ENCODE assay signal across 9 mouse cellular contexts in the genomic region with DNA sequence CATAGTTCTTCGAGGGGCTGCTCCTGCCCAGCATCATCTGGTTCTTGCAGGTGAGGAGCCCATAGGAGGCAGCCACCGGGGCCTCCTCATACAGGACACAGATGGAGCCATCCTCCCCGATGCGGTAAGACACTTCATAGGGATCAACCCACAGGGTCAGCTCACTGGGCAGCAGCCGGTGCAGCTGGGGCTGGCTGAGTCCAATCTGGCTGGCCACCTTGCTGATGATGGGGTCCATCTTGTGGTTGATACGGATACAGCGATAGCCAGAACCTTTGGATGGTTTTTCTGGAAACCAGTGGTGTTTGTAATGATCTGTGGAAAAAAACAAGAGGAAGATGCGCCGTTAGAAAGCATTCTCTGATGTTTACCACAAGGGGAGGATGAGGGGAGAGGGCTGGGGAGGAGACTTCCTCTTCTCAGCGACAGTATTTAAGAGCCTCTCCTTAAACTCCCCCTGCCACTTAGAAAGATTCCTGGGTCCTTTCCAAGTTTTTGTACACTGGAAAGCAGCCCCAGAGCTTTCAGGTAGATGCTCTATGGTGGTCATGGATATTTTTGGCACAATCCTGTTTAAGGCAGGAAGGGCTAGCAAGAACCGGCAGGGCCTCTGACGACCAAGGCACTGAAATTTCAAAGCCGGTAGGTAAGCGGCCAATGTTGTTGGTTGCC. TPM values are rescaled to one million over a fixed set of nuclear protein-coding genes. Genes with fewer than 3 reads are reported as not detected.
DNase-seq lines count a peak whose midpoint lies in the region; ATAC-seq and TF ChIP-seq lines count a peak whose summit lies in the region.
"Had no signal": no experiment of that assay in that cellular context is flagged by ENCODE, and none has a peak within 500 bp of the region (broad histone marks: within the 10 kb centered on the region; RNA-seq: fewer than 3 reads in every experiment).

No protein-coding gene starts in this region.

- no peaks in the 10 kb centered on the region for H3K9me3 ChIP-seq in ES-E14 (ENCODE audit: control insufficient read depth, insufficient read depth, low read depth, low read length)
- no peaks in the 10 kb centered on the region for H3K9me3 ChIP-seq in embryonic facial prominence, embryonic 13.5 days
- no peaks in the 10 kb centered on the region for H3K9me3 ChIP-seq in hindbrain, embryonic 15.5 days
- no peaks in the 10 kb centered on the region for H3K9me3 ChIP-seq in liver, embryonic 13.5 days (replicated peaks)
- H3K9me3 ChIP-seq in neural tube, embryonic 14.5 days (ENCODE audit: control insufficient read depth, low read length): no peaks in the 10 kb centered on the region

- no peaks in the 10 kb centered on the region for H3K27me3 ChIP-seq in embryonic facial prominence, embryonic 13.5 days
- H3K27me3 ChIP-seq in hindbrain, embryonic 15.5 days: no peaks in the 10 kb centered on the region
- no peaks in the 10 kb centered on the region for H3K27me3 ChIP-seq in liver, embryonic 13.5 days
- no peaks in the 10 kb centered on the region for H3K27me3 ChIP-seq in neural tube, embryonic 14.5 days (ENCODE audit: control insufficient read depth, insufficient read depth, low read length)

- peaks cover 18% of the 10 kb centered on the region for H3K36me3 ChIP-seq in ES-E14 (ENCODE audit: control insufficient read depth, insufficient read depth, low read length, poor library complexity, severe bottlenecking)
- H3K36me3 ChIP-seq in embryonic facial prominence, embryonic 13.5 days: peaks cover 13% of the 10 kb centered on the region; the same call in 1 of the 2 replicates
- H3K36me3 ChIP-seq in hindbrain, embryonic 15.5 days: no peaks in the 10 kb centered on the region
- peaks cover 39% of the 10 kb centered on the region for H3K36me3 ChIP-seq in liver, embryonic 13.5 days
- no peaks in the 10 kb centered on the region for H3K36me3 ChIP-seq in neural tube, embryonic 14.5 days (ENCODE audit: control insufficient read depth, insufficient read depth, low read length)

- H3K4me3 ChIP-seq in ES-E14 (ENCODE audit: insufficient read depth in 1 of 2, low read depth in 1 of 2, low read length in 2 of 2, poor library complexity in 1 of 2, severe bottlenecking in 1 of 2): peak overlapping the region; percentile 79 to 91
- H3K4me3 ChIP-seq in embryonic facial prominence, embryonic 13.5 days: peak overlapping the region; percentile 66
- H3K4me3 ChIP-seq in hindbrain, embryonic 15.5 days: peak overlapping the region; percentile 80
- peak overlapping the region; percentile 87 for H3K4me3 ChIP-seq in liver, embryonic 13.5 days (replicated peaks)
- H3K4me3 ChIP-seq in neural tube, embryonic 14.5 days (ENCODE audit: low read depth, low read length): peak overlapping the region; percentile 71

- peak overlapping the region; percentile 82; the same call in 1 of the 2 replicates for H3K9ac ChIP-seq in ES-E14 (ENCODE audit: insufficient read depth, low read depth, low read length, poor library complexity, severe bottlenecking)
- H3K9ac ChIP-seq in embryonic facial prominence, embryonic 13.5 days: peak overlapping the region; percentile 85
- H3K9ac ChIP-seq in hindbrain, embryonic 15.5 days: peak overlapping the region; percentile 85
- H3K9ac ChIP-seq in liver, embryonic 13.5 days: peak overlapping the region; percentile 98
- H3K9ac ChIP-seq in neural tube, embryonic 14.5 days (replicated peaks; ENCODE audit: low read depth, low read length): peak overlapping the region; percentile 80

- H3K4me1 ChIP-seq in ES-E14 (ENCODE audit: control insufficient read depth in 2 of 2, insufficient read depth in 2 of 2, low read length in 2 of 2, poor library complexity in 1 of 2): peaks cover 7 to 8% of the 10 kb centered on the region in 2 experiments; a peak in 2 of 4 replicates
- peaks cover 46% of the 10 kb centered on the region for H3K4me1 ChIP-seq in embryonic facial prominence, embryonic 13.5 days
- H3K4me1 ChIP-seq in hindbrain, embryonic 15.5 days (replicated peaks): peaks cover 46% of the 10 kb centered on the region
- H3K4me1 ChIP-seq in liver, embryonic 13.5 days (replicated peaks): peaks cover 90% of the 10 kb centered on the region
- H3K4me1 ChIP-seq in neural tube, embryonic 14.5 days (ENCODE audit: control insufficient read depth, insufficient read depth, low read length): peaks cover 21% of the 10 kb centered on the region

- in situ Hi-C loops in ES-E14 (cut with MboI; ENCODE audit: low sequenced_read_pairs in 2 of 2, unreplicated experiment in 2 of 2): no loop called here

- DNase-seq in adrenal gland, adult 2 months: peak; percentile 49
- no peak for DNase-seq in adrenal gland, adult 8-10 months
- no peak for DNase-seq in ES-E14 (ENCODE audit: low read depth, low spot score)
- no peak for DNase-seq in liver, embryonic 13.5 days
- no peak for DNase-seq in right cerebral cortex, postnatal 36 days (ENCODE audit: low spot score in 2 of 2)

- peak overlapping the region; percentile 84 for H3K4me2 ChIP-seq in embryonic facial prominence, embryonic 13.5 days
- H3K4me2 ChIP-seq in hindbrain, embryonic 15.5 days: peak overlapping the region; percentile 69
- peak overlapping the region; percentile 90 for H3K4me2 ChIP-seq in liver, embryonic 13.5 days
- H3K4me2 ChIP-seq in neural tube, embryonic 14.5 days (ENCODE audit: low read depth, low read length): peak overlapping the region; percentile 64

- H3K27ac ChIP-seq in ES-E14 (ENCODE audit: insufficient read depth, low read depth, low read length, poor library complexity, severe bottlenecking): no peak overlapping the region
- H3K27ac ChIP-seq in embryonic facial prominence, embryonic 13.5 days: no peak overlapping the region
- H3K27ac ChIP-seq in hindbrain, embryonic 15.5 days (replicated peaks): peak overlapping the region; percentile 82
- peak overlapping the region; percentile 100 for H3K27ac ChIP-seq in liver, embryonic 13.5 days
- H3K27ac ChIP-seq in neural tube, embryonic 14.5 days (ENCODE audit: low read depth, low read length): peak overlapping the region; percentile 78

- WGBS in embryonic facial prominence, embryonic 13.5 days: 57% methylated on average over 14 of the region's 14 CpGs
- 15% methylated on average over 14 of the region's 14 CpGs for WGBS in hindbrain, embryonic 15.5 days
- WGBS in liver, embryonic 13.5 days (ENCODE audit: insufficient replicate concordance): 15% methylated on average over 14 of the region's 14 CpGs
- WGBS in neural tube, embryonic 14.5 days: 23% methylated on average over 14 of the region's 14 CpGs

- no peak for ATAC-seq in embryonic facial prominence, embryonic 13.5 days (ENCODE audit: insufficient number of reproducible peaks, insufficient read depth, low FRiP score, low TSS enrichment, low read depth)
- ATAC-seq in hindbrain, embryonic 15.5 days (ENCODE audit: low FRiP score, low read depth): no peak
- no peak for ATAC-seq in liver, embryonic 13.5 days (ENCODE audit: low read depth)
- no peak for ATAC-seq in neural tube, embryonic 14.5 days (ENCODE audit: low read depth)

TF ChIP-seq in ES-E14, 5 proteins besides CTCF, POLR2A, EP300 and RAD21:
- TF ChIP-seq ZC3H11A (IDR thresholded peaks at IDR 0.05; ENCODE audit: borderline replicate concordance, low read depth, low read length) (no peak), HCFC1 (IDR thresholded peaks at IDR 0.05; ENCODE audit: borderline replicate concordance, insufficient read depth, low read length) (no peak), CHD2 (IDR thresholded peaks at IDR 0.05; ENCODE audit: low read depth, low read length) (no peak), MAFK (IDR thresholded peaks at IDR 0.05; ENCODE audit: insufficient read depth, low read depth, low read length) (no peak), ZNF384 (IDR thresholded peaks at IDR 0.05; ENCODE audit: low read depth, low read length) (no peak)

RNA-seq across cellular contexts. Expression of gene Btg2, which starts 1.4 kb away (rescaled TPM):
- 10 to 100 TPM; 20.3 to 55.2 TPM for total RNA-seq in adrenal gland, adult 2 months (2021)
- 18.9 and 25.1 TPM in 2 replicates for polyA plus RNA-seq in adrenal gland, adult 2 months (2012; rRNA removed)
- total RNA-seq in adrenal gland, adult 8-10 months (2022): 10 to 100 TPM; 28.1 to 56.5 (median 50.6) TPM
- 40.2 and 47.5 TPM in 2 replicates for total RNA-seq in ES-E14 (2012; rRNA removed)
- polyA plus RNA-seq in embryonic facial prominence, embryonic 13.5 days (2015; fragmentation: Nextera tagmentation; extraction: Ambion mirVana): 21.2 and 24.2 TPM in 2 replicates
- 30.4 and 49.0 TPM in 2 replicates for polyA plus RNA-seq in hindbrain, embryonic 15.5 days (2015; fragmentation: Nextera tagmentation; extraction: Ambion mirVana)
- polyA plus RNA-seq in liver, embryonic 13.5 days (2015; fragmentation: Nextera tagmentation; extraction: Ambion mirVana): 79.6 and 89.1 TPM in 2 replicates
- polyA plus RNA-seq in neural tube, embryonic 14.5 days (2014; fragmentation: Nextera tagmentation; extraction: Ambion mirVana): 22.4 and 26.9 TPM in 2 replicates

RNA-seq across cellular contexts. Expression of gene Chit1, which starts 33.5 kb away (rescaled TPM):
- total RNA-seq in adrenal gland, adult 2 months (2021): not detected
- polyA plus RNA-seq in adrenal gland, adult 2 months (2012; rRNA removed): 0.07 and 0.08 TPM in 2 replicates
- total RNA-seq in adrenal gland, adult 8-10 months (2022): under 1 TPM in 1 of 4 experiments, not detected in 3; 0.28 TPM
- total RNA-seq in ES-E14 (2012; rRNA removed): 0.13 and 0.32 TPM in 2 replicates
- not detected in 2 replicates for polyA plus RNA-seq in embryonic facial prominence, embryonic 13.5 days (2015; fragmentation: Nextera tagmentation; extraction: Ambion mirVana)
- 0.37 and 0.38 TPM in 2 replicates for polyA plus RNA-seq in hindbrain, embryonic 15.5 days (2015; fragmentation: Nextera tagmentation; extraction: Ambion mirVana)
- polyA plus RNA-seq in liver, embryonic 13.5 days (2015; fragmentation: Nextera tagmentation; extraction: Ambion mirVana): 0.08 and 0.12 TPM in 2 replicates
- polyA plus RNA-seq in neural tube, embryonic 14.5 days (2014; fragmentation: Nextera tagmentation; extraction: Ambion mirVana): 0.52 and 1.4 TPM in 2 replicates
- polyA plus RNA-seq: large intestine, adult 2 months had no signal

RNA-seq across cellular contexts. Expression of gene Fmod, which starts 40.5 kb away (rescaled TPM):
- 10 to 100 TPM; 10.1 to 12.4 TPM for total RNA-seq in adrenal gland, adult 2 months (2021)
- polyA plus RNA-seq in adrenal gland, adult 2 months (2012; rRNA removed): 13.4 and 17.9 TPM in 2 replicates
- 10 to 100 TPM in 1 of 4 experiments, 1 to 10 TPM in 3; 6.9 to 10.7 (median 7.7) TPM for total RNA-seq in adrenal gland, adult 8-10 months (2022)
- not detected in 2 replicates for total RNA-seq in ES-E14 (2012; rRNA removed)
- 9.6 and 10.1 TPM in 2 replicates for polyA plus RNA-seq in embryonic facial prominence, embryonic 13.5 days (2015; fragmentation: Nextera tagmentation; extraction: Ambion mirVana)
- 10.2 and 11.0 TPM in 2 replicates for polyA plus RNA-seq in hindbrain, embryonic 15.5 days (2015; fragmentation: Nextera tagmentation; extraction: Ambion mirVana)
- 2.2 and 2.5 TPM in 2 replicates for polyA plus RNA-seq in liver, embryonic 13.5 days (2015; fragmentation: Nextera tagmentation; extraction: Ambion mirVana)
- 0.23 and 13.8 TPM in 2 replicates for polyA plus RNA-seq in neural tube, embryonic 14.5 days (2014; fragmentation: Nextera tagmentation; extraction: Ambion mirVana)

Comparison
In these comparisons a context has a peak if more than half of its experiments do, and no peak if none do; other contexts are left out.
1. H3K27ac ChIP-seq: peak in hindbrain, embryonic 15.5 days (single experiment), liver, embryonic 13.5 days (single experiment) and neural tube, embryonic 14.5 days (single experiment); none in ES-E14 (single experiment) and embryonic facial prominence, embryonic 13.5 days (single experiment).
2. Peak in every context shown above with its lines, with median percentiles within 50 percentile points of each other: H3K4me3 ChIP-seq, H3K9ac ChIP-seq and H3K4me2 ChIP-seq.